Mouse (Mus musculus) A20 (cell line): ENCODE data around the gene Wrb.
"Not testable (repeated sequence)": the region's sequence is repeated elsewhere in the genome, so short reads cannot be mapped to it uniquely, and the experiment has no call there.

ENCODE experiments used
- DNase-seq: peaks from one replicate; pipeline ENCODE4 v3.0.0-alpha.2; 2011; ENCODE audit warnings: low read depth, low spot score

The Wrb gene

DNA sequence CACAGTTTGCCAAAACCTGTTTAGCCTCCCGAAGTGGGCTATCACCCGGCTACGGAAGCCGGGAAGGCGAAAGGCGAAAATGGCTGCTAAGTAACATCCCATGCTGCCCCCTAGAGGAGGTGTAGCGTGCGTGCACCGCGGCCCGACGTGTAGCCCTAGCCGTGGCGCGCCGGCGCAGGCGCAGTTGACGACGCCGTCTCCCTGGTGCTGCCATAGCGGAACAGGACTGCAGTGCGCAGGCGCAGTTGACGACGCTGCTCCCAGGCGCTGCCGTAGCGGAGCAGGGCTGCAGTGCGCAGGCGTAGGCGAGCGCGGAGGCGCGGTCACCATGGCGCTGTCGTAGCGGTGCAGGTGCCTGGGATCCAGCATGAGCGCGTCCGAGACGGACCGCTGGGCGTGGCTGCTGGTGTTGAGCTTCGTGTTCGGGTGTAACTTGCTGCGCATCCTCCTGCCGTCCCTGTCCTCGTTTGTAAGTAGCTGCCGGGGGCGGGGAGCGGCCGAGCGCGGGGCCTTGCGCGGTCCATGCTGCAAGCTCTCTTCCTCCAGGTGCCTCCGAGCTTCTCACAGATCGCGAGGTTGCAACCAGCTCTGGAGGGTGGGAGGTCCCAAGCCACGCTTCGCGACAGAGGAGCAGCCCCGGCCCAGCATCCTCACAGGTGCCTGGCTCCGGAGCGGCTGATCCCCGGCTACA, at the start of gene Wrb:
Wrb (plus strand) TSS at position 298 of the 691 bp plus-strand sequence.
- DNase-seq: peak; percentile 100

DNA sequence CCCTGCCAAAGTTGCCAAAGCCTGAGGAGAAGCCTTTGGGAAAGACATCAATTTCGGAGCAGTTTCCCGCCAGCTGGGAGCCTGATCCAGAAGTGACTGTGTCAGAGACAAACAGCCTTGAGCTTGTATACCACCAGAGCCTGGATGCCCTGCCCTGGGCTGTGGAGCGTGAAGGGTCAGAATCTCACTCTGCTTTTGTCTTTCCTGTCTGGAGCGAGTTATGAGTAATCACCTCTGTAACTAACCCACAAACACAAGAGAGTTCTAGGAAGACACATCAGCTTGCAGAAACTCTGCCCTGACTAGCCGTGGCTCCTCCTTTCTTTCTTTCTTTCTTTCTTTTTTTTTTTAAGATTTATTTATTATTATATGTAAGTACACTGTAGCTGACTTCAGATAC, 49.2 kb upstream of the Wrb start:
- peak; percentile 66 for DNase-seq

DNA sequence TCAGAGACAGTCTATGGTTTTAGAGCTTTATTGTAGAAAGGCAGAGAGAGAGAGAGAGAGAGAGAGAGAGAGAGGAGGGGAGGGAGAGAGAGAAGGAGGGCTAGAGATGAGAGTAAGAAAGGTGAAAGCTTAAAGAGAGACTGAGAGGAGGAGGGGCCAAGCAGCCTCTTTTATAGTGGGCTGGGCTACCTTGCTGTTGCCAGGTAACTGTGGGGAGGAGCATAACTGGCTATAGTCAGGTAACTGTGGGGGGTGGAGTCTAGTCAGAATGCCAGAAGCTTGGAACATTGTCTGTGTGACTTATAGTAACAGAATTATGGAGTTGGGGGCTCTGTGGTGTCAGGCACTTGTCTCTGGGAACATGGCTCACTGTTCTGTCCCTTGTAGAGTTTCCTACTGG, 47.4 kb upstream of the Wrb start:
- not testable (repeated sequence) for DNase-seq

DNA sequence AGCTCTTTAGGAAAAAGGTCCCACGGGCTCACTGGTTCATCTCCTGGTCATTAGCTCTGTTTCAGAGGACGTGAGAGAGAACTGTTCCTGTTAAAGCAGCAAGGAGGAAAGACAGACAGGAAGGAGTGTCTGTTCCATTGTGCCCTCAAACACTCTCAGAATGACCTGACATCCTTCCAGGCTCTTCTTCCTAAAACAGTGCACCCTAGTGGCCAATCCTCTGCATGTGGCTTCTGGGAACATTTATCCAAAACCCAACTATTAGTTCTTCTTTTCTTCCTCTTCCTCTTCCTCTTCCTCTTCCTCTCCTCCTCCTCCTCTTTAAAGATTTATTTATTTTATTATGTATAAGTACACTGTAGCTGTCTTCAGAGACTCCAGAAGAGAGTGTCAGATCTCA, 42.2 kb upstream of the Wrb start:
- DNase-seq: no peak

DNA sequence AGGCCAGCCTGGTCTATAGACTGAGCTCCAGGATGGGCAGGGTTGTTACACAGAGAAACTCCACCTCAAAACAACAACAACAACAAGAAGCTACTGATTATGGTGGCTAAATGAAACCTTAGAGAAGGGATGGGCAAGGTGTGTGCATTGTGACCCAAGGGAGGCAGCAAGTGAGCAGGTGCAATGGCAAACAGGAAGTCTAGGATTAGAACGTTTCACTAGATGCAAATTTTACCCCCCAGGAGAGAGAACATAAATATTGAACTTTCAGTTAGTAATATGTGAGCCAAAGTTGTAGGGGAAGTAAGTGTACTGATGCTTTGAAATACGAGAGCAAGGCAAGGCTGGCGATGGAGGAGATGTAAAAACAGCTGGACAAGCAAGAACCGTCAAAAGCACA, 35.5 kb upstream of the Wrb start:
- DNase-seq: peak; percentile 92

DNA sequence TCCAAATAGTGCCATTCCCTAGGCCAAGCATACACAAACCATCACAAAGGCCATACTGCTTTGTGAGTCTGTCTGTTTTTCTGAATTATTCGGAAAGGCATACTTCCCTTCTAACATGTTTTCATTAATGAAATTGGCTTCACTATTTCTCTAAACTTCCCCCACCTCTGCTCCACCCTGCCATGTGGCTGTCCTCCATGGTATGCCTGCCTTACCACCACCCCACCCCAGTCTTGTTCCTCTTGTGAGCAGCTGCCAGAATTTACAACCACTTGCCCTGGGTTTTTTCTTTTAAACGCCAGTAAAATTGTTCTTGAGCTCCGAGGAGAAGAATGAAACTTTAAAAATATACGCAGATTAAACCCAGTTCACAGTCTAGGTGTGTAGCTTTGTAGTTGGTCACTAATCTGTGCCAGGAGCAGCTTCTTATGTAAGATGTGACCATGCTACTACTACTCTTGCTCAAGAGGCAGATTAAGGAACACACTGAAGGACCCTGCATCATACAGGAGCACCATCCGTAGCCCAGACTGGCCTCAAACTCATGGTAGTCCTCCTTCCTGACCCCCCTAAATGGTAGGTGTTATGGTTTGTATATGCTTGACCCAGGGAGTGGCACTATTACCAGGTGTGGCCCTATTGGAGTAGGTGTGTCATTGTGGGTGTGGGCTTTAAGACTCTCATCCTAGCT, 34.4 kb upstream of the Wrb start:
- peak; percentile 72 for DNase-seq

DNA sequence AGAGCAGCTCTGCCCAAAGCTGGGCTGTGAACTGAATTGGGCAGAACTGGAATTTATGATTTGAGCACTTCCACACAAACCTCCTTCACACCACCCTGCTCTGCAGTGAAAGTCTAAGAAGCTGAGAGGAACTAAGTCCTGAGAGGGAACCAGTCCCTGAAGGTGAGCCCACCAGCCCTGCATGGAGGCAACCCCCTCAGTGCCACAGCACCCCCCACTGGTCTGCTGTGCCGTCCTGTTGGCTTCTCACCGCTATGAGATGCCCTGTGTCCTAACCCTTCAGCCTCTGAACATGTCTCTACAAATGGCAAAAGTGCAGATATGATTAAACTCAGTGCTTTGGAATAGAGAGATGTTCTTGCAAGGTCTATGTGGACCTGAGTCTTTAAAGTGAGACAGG, 32.4 kb upstream of the Wrb start:
- peak; percentile 79 for DNase-seq

DNA sequence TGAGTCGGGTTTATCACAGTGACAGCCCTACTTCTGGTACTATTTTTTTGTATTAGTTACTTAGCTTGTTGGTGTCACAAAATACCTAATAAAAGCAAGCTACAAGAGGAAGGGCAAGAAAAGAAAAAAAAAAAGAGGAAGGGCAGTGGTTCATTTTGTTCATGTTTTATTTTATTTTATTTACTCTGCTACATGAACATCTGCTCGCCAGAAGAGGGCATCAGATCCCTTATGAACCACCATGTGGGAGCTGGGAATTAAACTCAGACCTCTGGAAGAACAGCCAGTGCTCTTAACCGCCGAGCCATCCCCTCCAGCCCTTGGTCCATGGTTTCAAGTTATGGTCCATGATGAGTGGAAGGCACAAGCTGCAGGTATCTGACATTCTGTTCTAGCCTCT, 30.5 kb upstream of the Wrb start:
- DNase-seq: peak; percentile 69

DNA sequence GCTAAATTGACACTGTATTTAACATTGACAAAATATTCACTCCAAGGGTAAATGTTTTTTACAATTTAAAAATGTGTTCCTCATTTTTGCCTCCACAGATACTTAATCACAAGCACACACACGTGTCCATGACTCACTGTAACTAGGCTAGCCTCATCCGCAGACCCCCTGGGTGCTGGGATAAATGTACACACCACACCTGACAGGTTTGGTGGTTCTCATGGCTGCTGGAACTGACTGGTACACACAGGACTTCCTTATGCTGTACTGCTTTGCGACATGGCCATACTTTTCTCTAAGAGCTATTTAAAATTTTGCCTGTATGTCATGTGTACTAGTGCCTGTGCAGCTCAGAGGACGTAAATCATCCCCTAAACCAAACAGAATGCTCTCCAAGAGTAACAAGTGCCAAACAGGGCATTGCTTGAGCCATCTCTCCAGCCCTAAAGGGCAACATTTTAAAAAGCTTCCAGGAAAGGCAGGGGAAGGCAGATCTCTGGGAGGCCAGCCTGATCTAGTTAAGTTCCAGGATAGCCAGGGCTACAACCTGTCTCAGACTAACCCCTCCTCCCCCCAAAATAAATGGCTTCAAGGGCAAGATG, 25.1 kb upstream of the Wrb start:
- DNase-seq: no peak

DNA sequence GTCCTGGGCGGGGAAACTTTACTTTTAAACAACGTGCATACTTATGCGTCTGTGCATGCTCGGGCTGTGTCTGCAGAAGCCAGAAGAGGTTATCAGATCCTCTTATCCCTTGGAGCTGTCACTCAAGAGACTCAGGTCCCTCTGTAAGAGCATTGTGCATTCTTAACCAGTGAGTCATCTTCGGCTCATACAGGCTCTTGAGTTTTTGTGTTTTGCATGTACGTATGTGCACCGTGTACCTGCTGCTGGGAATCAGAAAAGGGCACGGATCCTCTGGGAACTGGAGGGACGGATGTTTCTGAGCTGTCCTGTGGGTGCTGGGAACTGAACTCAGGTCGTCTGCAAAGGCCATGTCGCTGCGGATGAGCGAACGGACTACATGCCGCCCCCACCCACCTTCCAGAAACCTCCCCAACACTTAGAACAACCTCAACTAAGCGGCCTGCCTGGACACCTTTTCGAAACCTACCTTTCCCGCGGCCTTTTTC, 18.5 kb upstream of the Wrb start:
- DNase-seq: peak; percentile 35

DNA sequence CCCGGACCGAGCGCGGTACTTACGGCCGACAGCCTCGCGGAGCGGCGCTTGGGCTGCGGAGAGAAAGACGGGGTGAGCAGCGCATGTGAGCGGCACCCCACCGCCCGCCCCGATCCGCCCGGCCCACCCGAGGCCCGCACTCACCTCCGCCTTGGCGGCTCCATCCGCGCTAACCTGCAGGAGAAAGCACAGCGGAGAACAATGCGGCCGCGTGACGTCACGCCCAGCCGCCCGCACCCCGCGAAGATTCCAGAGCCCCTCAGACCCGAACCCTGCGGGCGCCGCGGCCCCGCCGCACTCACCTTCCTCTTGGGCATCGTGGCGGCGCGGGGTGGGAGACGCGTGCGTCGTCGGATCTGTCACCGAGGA, 17.9 kb upstream of the Wrb start:
- no peak for DNase-seq

DNA sequence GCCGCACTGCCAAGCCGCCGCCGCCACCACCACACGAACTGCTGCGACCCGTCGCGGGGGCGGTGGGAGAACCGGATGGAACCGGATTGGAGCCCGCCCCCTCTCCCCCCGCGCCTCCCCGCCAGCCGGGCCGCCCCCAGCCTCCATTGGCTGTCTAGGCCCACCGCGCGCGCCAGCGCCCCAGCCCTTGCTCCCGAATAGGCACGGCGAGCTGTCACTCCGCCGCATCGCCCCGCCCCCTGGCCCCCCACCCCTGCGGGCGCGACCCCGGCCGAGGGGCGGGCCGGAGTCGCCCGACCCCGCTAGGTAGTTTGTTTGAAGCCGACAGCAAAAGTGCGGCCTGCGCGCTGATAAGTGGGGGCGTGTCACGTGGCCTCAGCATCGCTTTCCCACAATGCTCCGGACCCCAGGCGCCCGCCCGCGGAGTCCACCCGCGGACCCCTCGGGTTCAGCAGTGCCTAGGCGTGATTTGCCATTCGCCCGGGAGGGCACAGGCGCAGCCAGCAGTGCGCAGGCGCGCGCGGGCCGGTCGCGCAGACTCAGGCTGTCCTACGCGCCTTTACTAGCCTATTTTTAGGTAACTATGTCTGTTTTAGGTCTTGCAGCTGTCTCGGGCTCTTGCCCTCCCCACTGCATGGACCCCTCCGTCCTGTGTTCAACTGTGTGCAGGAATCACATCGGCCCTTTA, 17.4 kb upstream of the Wrb start, which contains the start of gene Hmgn1:
Hmgn1 (minus strand) TSS at position 73 of the 688 bp plus-strand sequence.
- peak; percentile 99 for DNase-seq

DNA sequence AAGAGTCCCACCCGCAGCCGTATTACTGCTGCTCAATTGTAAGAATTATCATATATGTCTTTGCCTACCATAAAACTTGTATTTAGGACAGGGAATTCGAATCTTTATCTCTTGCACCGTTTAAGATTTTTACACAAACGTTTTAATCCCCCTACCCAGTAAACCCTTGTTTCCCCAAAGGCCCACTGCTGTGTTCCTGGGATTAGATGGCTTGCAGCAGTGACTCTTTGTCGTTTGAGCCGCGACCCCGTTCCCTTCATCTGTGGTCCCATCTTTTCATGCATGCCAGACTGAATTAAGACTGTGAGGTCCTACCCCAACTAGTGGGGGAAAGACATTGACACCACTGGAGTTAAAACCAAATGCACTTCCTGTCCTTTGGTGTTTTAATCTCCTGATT, 16.7 kb upstream of the Wrb start:
- no peak for DNase-seq

DNA sequence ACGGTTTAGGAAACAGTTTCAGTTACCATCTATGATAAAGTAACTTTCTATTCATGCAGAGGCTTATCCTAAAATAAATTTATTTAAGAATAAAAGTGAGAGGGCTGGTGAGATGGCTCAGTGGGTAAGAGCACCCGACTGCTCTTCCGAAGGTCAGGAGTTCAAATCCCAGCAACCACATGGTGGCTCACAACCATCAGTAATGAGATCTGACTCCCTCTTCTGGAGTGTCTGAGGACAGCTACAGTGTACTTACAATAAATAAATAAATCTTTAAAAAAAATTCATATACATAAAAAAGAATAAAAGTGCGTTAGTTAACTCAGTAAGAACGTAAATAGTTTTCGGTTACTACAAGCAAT, 478 bp upstream of the Wrb start:
- peak; percentile 35 for DNase-seq

DNA sequence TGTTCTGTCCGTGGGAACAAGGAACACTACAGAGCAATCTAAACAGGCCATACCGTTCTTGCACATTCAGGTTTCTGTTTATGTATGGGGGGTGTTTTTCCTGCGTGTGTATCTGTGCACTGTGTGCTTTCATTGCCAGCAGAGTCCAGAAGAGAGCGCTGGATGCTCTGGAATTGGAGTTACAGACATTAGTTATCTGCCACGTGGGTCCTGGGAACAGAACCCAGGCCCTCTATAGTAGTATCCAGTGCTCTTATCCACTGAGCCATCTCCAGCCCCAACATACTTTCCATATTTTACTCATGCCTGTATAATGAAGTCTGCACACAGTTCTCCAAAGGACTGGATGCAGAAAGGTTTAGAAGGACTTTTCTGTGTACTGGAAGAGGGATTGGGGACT, 607 bp downstream of the Wrb start:
- no peak for DNase-seq

DNA sequence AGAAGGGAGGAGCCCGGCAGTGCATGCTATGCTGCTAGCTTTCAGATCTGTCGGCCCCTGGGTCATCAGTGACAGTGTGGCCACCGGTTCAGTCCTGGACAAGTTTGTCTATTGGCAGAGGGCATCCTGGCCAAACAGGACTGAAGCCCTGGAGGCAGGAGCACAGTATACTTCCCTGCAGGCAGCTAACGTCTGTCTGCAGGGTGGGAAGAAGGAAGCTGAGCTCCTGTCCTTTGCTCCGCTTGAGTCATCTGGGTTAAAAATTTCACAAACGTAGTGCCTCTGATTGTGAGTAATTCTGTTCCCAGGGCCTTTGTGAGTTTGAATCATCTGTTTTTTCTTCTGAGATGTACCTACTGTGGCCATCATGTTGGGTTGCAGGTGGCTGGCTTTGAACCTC, 3.6 kb downstream of the Wrb start:
- no peak for DNase-seq

DNA sequence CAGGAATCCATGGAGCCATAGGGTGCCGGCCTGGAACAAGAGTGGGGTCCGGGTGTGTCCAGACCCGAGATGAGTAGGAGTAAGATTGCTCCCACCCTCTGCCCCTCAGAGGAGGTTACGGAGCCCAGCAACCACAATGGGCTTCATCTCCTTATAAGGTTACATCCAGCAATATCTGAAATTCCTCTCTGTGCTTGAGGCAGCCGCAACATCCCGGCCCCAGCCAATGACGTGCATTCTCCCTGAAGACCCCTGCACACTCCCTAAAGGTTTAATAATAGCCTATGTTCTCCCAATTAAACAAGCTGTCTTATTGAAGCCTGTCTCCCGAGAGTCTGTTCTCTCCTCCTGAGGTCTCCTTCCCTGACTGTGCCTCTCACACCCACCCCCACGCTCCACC, 4.1 kb downstream of the Wrb start:
- DNase-seq: no peak

DNA sequence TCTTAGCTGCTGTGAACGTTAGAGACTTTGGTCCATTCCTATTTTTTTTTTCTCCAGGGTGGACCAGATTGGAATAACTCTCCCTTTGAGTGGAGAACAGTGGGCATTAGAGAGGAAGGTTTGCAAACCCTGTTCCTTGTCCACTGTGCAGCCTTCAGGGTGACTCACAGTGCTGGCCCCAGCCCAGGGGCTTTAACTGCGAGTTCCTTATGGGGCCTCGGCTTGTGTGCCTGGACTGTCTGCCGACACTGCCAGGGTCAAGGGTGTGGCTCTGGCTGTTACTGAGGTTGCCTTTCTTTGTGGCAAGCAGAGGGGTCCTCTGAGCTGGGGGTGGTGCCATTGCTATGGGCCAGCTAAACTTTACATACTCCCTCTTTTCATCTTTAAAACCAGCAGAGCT, 5.8 kb downstream of the Wrb start:
- DNase-seq: no peak

DNA sequence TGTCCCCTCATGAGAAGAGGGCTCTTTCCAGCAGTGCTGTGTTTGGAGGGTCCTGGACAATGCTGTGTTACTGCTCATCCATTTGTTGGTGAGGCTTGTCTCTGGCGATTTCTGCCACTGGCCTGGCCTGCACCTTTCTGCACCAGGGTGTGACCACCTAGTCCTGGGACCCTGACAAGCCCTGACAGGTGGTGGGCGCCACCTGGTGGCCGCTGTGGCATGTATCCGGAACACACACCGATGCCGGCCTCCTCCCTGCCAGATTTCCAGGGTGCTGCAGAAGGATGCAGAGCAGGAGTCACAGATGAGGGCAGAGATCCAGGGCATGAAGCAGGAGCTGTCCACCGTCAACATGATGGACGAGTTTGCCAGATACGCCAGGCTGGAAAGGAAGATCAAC, 6.3 kb downstream of the Wrb start:
- peak; percentile 69 for DNase-seq

DNA sequence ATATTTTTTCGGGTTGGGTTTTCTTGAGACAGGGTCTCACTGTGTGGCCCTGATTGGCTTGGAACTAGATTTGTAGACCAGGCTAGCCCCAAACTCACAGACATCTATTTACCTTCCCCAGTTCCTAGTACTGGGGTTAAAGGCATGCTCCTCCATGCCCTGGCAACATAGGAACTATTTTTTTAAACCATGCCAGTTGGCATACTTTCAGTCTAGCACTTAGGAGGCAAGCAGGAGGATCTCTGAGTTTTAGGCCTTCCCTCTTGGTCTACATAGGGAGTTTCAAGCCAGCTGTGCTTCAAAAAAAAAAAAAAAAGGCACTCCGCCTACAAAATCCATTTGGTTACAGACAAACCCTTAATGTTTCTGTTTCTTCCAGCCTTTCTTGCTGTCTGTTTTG, 9.3 kb downstream of the Wrb start:
- DNase-seq: no peak

DNA sequence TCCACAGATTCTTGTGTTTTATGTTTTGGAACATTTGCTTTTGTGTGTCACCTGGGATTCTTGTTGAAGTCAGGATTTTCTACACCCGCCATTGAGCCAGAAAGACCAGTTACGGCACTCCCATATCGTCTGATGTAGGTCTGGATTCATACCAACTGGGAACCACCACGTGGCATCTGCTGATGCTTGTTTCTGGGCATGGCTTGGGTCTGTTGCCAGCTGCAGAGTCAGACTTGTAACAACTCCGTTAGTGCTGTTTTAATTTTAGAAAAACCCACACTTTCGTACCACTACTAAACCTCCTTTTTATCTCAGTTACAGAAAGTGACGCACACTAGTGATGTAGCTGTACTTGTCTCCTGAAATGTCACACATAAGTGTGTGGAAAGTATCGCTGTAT, 10.8 kb downstream of the Wrb start:
- DNase-seq: no peak

DNA sequence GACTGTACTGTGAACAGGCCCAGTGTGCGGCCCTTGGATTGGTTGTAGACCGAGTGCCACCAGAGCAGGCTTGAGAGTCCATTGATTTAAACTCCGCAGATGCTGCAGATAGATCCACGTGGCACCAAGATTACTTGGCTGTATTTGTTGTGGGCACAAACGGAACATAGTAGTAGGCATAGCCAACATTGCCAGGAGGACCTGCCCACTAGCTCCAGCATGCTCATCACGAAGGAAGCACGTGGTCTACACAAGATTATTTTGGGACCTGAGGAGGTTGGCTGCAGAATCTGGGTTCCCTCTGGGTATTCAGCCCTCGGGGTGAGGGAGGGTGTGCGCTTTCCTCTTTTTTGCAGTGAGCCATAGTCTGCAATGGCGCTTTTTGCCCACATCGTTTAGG, 12.0 kb downstream of the Wrb start:
- no peak for DNase-seq
